Mouse (Mus musculus): ENCODE data around the gene Chst4.

DNA sequence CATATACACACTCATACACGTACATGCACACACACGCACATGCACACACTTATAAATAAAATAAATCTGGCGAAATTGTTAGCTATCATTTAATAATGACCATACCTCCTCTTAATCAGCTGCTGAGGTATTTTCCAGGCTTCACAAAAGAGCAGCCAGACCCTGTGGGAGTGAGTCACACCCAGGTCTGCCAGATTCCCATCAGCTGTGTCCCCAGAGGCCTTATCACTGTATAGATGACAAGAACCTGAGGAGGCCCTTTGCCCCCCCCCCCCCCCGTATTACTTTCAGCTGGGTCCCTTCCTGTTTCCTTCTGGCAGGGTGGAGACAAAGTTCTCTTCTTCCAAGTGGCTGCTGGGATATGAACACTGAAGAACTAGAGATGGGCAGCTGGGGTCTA is 969 bp upstream of the Chst4 start:
- no peak for TF ChIP-seq CTCF (IDR thresholded peaks at IDR 0.05; ENCODE audit: extremely low read depth, insufficient read length, insufficient replicate concordance, low read depth, low read length)
- no peak for TF ChIP-seq POLR2A (IDR thresholded peaks at IDR 0.05; ENCODE audit: low read depth, low read length)

All from small intestine, adult 2 months (tissue).